Mouse (Mus musculus): Measurements from ENCODE around the gene Ugt1a9. TPM values are rescaled to one million over a fixed set of nuclear protein-coding genes. Genes with fewer than 3 reads are reported as not detected.

The Ugt1a9 gene
- polyA plus RNA-seq, 1 experiment from 2014 or later: not detected

- Histone ChIP-seq H3K9ac (replicated peaks) (no peak overlapping the region), H3K4me2 (replicated peaks) (no peak overlapping the region), H3K9me3 (peaks cover 39% of the 10 kb centered on the region), H3K4me3 (replicated peaks) (no peak overlapping the region), H3K27ac (no peak overlapping the region), H3K4me1 (replicated peaks) (no peaks in the 10 kb centered on the region), H3K36me3 (peaks cover 61% of the 10 kb centered on the region), H3K27me3 (no peaks in the 10 kb centered on the region)
- ATAC-seq: peak; percentile 22
- 84% methylated on average over 6 of the region's 6 CpGs for WGBS
Observed at GRCm38 (mm10) chr1:88260114-88260513, 189.5 kb downstream of the Ugt1a9 start.

DNA sequence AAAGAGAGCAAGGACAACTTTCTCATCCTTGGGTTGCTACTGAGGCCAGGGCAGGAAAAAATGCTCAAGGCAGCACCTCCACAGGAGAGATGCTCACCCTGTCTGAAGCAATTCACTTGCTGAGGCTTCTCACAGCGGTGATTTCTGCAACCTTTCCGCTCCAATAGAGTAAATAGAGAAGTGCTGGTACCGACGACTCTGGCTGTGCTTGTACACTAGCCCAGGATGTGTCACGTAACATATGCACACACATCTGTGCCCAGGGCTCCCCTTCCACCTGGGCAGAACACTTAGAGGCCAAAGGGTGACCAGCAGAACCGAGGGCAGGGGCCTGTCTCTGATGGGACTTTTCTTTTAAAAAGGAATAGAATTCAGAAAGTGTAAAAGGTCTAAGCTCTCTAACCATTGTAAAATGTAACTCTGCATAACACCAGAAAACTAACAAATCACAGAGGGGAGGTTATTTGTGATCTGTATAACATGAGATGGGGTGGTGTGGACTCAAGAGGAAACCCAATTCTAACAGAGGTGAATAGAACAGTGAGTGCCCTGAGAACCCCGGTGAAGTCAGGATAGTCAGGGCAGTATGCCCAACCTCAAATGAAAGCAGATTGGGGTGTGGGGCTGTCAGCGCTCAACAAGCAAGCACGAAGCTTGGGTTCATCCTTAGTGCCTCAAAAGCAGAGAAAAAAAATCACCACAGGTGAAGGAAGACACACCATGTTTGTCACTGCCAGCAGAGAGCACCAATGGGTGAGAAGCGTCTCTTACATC, 190.2 kb downstream of the Ugt1a9 start:
- H3K9me3 ChIP-seq: peaks cover 32% of the 10 kb centered on the region
- H3K27ac ChIP-seq: no peak overlapping the region
- H3K27me3 ChIP-seq: no peaks in the 10 kb centered on the region
- no peak overlapping the region for H3K9ac ChIP-seq (replicated peaks)
- no peaks in the 10 kb centered on the region for H3K4me1 ChIP-seq (replicated peaks)
- WGBS: 86% methylated on average over 10 of the region's 10 CpGs
- no peak overlapping the region for H3K4me2 ChIP-seq (replicated peaks)
- ATAC-seq: no peak
- H3K36me3 ChIP-seq: peaks cover 68% of the 10 kb centered on the region
- H3K4me3 ChIP-seq (replicated peaks): no peak overlapping the region

DNA sequence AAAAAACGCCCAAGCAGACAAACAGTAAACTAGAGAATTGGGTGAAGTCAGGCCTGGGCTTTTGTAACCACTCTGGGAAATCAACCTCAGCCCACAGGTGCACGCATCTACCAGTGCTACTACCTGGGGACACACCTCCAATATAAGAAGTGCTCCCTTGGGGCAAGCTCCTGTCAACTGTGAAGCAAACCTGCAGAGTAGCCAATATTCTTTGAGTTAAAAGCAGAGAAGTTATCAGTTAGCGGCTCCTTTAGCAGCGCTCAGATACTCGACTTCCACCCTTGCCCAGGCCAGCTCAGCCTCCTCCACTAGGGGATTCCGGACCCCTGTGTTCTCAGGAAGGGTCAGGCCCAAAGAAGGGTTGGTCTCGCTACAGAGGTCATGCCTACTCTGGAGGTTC, 191.1 kb downstream of the Ugt1a9 start:
- ATAC-seq: no peak
- Histone ChIP-seq H3K4me1 (replicated peaks) (no peaks in the 10 kb centered on the region), H3K27me3 (no peaks in the 10 kb centered on the region), H3K4me3 (replicated peaks) (no peak overlapping the region), H3K9me3 (peaks cover 23% of the 10 kb centered on the region), H3K36me3 (peaks cover 77% of the 10 kb centered on the region), H3K9ac (replicated peaks) (no peak overlapping the region), H3K4me2 (replicated peaks) (no peak overlapping the region), H3K27ac (no peak overlapping the region)
- WGBS: 87% methylated on average over 7 of the region's 7 CpGs

GRCm38 (mm10) chr1:88262255-88262654, 191.7 kb downstream of the Ugt1a9 start:
- Histone ChIP-seq H3K4me3 (replicated peaks) (no peak overlapping the region), H3K27me3 (no peaks in the 10 kb centered on the region), H3K4me2 (replicated peaks) (no peak overlapping the region), H3K9ac (replicated peaks) (no peak overlapping the region), H3K9me3 (peaks cover 17% of the 10 kb centered on the region), H3K4me1 (replicated peaks) (no peaks in the 10 kb centered on the region), H3K36me3 (peaks cover 83% of the 10 kb centered on the region), H3K27ac (no peak overlapping the region)
- ATAC-seq: no peak
- 91% methylated on average over 4 of the region's 4 CpGs for WGBS

- Histone ChIP-seq H3K27ac (no peak overlapping the region), H3K36me3 (peaks cover 90% of the 10 kb centered on the region), H3K4me1 (replicated peaks) (no peaks in the 10 kb centered on the region), H3K4me3 (replicated peaks) (no peak overlapping the region), H3K9me3 (peaks cover 10% of the 10 kb centered on the region; the same call in 1 of the 2 replicates), H3K9ac (replicated peaks) (no peak overlapping the region), H3K27me3 (no peaks in the 10 kb centered on the region), H3K4me2 (replicated peaks) (no peak overlapping the region)
- ATAC-seq: no peak
- 81% methylated on average over 6 of the region's 6 CpGs for WGBS
Observed at GRCm38 (mm10) chr1:88262961-88263360, 192.4 kb downstream of the Ugt1a9 start.

- Histone ChIP-seq H3K9me3 (0 out of 2 replicates have a peak, but pooled peaks cover 5% of the 10 kb centered on the region), H3K27ac (no peak overlapping the region), H3K27me3 (no peaks in the 10 kb centered on the region), H3K4me1 (replicated peaks) (no peaks in the 10 kb centered on the region), H3K36me3 (peaks cover 98% of the 10 kb centered on the region), H3K9ac (replicated peaks) (no peak overlapping the region), H3K4me3 (replicated peaks) (no peak overlapping the region), H3K4me2 (replicated peaks) (no peak overlapping the region)
- ATAC-seq: no peak
- WGBS: 91% methylated on average over 5 of the region's 5 CpGs
Observed at GRCm38 (mm10) chr1:88263778-88264177, 193.2 kb downstream of the Ugt1a9 start.

GRCm38 (mm10) chr1:88264237-88264868, 193.8 kb downstream of the Ugt1a9 start:
- Histone ChIP-seq H3K4me1 (replicated peaks) (no peaks in the 10 kb centered on the region), H3K27ac (no peak overlapping the region)

DNA sequence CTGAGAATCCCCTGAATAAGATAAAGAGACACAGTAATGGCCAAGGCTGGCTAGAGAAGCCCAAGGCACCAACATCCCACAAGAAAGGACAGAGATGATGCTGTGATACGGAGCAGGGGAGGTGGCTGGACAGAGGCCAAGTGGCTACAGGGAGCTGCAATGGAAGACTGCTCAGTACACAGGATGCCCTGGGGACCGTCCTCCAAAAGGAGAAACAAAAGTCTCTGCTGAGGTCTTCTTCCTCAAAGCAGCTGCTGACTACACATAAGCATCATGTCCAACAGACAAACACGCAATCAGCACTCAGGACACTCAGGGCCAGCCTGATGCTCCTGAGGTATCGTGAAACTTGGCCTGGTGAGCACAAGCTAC, 194.3 kb downstream of the Ugt1a9 start:
- ATAC-seq: no peak
- Histone ChIP-seq H3K9ac (replicated peaks) (no peak overlapping the region), H3K9me3 (no peaks in the 10 kb centered on the region), H3K4me2 (replicated peaks) (no peak overlapping the region), H3K27me3 (no peaks in the 10 kb centered on the region), H3K27ac (no peak overlapping the region), H3K36me3 (peaks cover 100% of the 10 kb centered on the region), H3K4me3 (replicated peaks) (no peak overlapping the region), H3K4me1 (replicated peaks) (no peaks in the 10 kb centered on the region)
- 78% methylated on average over 4 of the region's 4 CpGs for WGBS

More at GRCm38 (mm10) chr1:88264237-88264868, 193.8 kb downstream of the Ugt1a9 start:
- H3K27me3 ChIP-seq: no peaks in the 10 kb centered on the region
- no peak overlapping the region for H3K4me2 ChIP-seq (replicated peaks)
- no peak overlapping the region for H3K9ac ChIP-seq (replicated peaks)
- 90% methylated on average over 7 of the region's 7 CpGs for WGBS
- ATAC-seq: no peak
- peaks cover 100% of the 10 kb centered on the region for H3K36me3 ChIP-seq
- no peak overlapping the region for H3K4me3 ChIP-seq (replicated peaks)
- H3K9me3 ChIP-seq: 0 out of 2 replicates have a peak, but pooled peaks cover 2% of the 10 kb centered on the region

DNA sequence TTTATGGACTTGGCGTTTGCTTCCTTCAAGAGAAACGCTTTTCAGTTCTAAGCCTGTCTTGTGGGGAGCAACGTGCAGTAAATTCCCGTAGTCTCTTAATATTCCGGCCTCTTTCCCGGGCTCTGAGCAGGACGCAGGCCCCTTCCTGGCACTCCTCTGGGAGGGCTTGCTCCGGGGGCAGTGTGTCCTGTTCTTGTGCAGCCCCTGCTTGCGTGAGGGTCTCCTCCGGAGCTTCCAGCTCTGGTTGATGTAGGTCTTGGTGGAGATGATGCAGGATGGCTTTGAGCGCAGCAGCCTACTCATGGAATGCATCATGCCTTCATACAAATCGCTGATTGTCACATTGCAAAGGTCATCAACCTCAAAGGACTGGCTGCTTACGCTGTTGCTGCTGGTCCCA, 195.5 kb downstream of the Ugt1a9 start:
- Histone ChIP-seq H3K4me2 (replicated peaks) (no peak overlapping the region), H3K27me3 (no peaks in the 10 kb centered on the region), H3K36me3 (peaks cover 90% of the 10 kb centered on the region), H3K4me1 (replicated peaks) (no peaks in the 10 kb centered on the region), H3K4me3 (replicated peaks) (no peak overlapping the region), H3K27ac (no peak overlapping the region), H3K9me3 (no peaks in the 10 kb centered on the region), H3K9ac (replicated peaks) (no peak overlapping the region)
- no peak for ATAC-seq
- 89% methylated on average over 13 of the region's 13 CpGs for WGBS

- H3K36me3 ChIP-seq: peaks cover 87% of the 10 kb centered on the region
- no peaks in the 10 kb centered on the region for H3K27me3 ChIP-seq
- no peak overlapping the region for H3K27ac ChIP-seq
- no peaks in the 10 kb centered on the region for H3K9me3 ChIP-seq
- no peaks in the 10 kb centered on the region for H3K4me1 ChIP-seq (replicated peaks)
- H3K4me3 ChIP-seq (replicated peaks): no peak overlapping the region
- ATAC-seq: no peak; the same call in 1 of the 2 replicates
- no peak overlapping the region for H3K4me2 ChIP-seq (replicated peaks)
- WGBS: 94% methylated on average over 6 of the region's 6 CpGs
- H3K9ac ChIP-seq (replicated peaks): no peak overlapping the region
Observed at GRCm38 (mm10) chr1:88267489-88267888, 196.9 kb downstream of the Ugt1a9 start.

- ATAC-seq: no peak
- H3K4me2 ChIP-seq (replicated peaks): no peak overlapping the region
- H3K4me3 ChIP-seq (replicated peaks): no peak overlapping the region
- H3K4me1 ChIP-seq (replicated peaks): no peaks in the 10 kb centered on the region
- H3K9me3 ChIP-seq: no peaks in the 10 kb centered on the region
- H3K9ac ChIP-seq (replicated peaks): no peak overlapping the region
- no peaks in the 10 kb centered on the region for H3K27me3 ChIP-seq
- WGBS: 89% methylated on average over 6 of the region's 6 CpGs
- peaks cover 86% of the 10 kb centered on the region for H3K36me3 ChIP-seq
- no peak overlapping the region for H3K27ac ChIP-seq
Observed at GRCm38 (mm10) chr1:88268070-88268469, 197.5 kb downstream of the Ugt1a9 start.

Data from midbrain, embryonic 13.5 days (tissue).